8 mouse cellular contexts compared by ENCODE assay signal in the genomic region with DNA sequence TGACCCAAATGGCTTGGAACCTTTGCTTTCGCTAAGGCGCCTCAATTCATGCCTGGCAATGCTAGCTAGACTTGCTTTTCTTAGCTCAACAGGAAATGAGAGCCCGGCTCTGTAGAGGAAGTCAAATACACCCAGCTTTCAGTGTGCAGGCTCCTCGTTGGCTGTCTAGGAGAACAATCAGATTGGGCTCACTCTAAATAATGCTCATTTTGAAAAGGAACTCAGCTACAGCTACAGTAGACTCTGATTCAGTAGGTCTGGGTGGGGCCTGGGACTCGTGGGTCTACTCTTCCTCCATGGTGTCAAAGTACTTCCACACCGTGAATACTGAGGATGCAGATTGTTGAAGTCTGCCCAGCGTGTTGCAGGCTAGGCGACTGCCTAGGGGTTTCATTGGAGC. TPM values are rescaled to one million over a fixed set of nuclear protein-coding genes. Genes with fewer than 3 reads are reported as not detected.
A peak's percentile ranks its signal among the peaks of the same experiment; 100 is the strongest.
DNase-seq lines count a peak whose midpoint lies in the region; ATAC-seq lines count a peak whose summit lies in the region.

No protein-coding gene starts in this region.

- peak overlapping the region; percentile 32; the same call in 1 of the 2 replicates for H3K4me2 ChIP-seq in kidney, embryonic 16.5 days (replicated peaks; ENCODE audit: low read depth, low read length)

- H3K4me3 ChIP-seq in kidney, embryonic 16.5 days (ENCODE audit: low read length), result no peak overlapping the region

- H3K9ac ChIP-seq in kidney, embryonic 16.5 days (replicated peaks; ENCODE audit: low read length), result no peak overlapping the region

- intact Hi-C loops in left cerebral cortex, postnatal 14 days (cut with DNase I), result no loop called here
- intact Hi-C loops in left cerebral cortex, postnatal 36 days (cut with DNase I), result no loop called here

- H3K27me3 ChIP-seq in kidney, embryonic 16.5 days (ENCODE audit: insufficient read depth, low read length), result no peaks in the 10 kb centered on the region

- peak; percentile 44; the same call in 1 of the 2 replicates for ATAC-seq in kidney, embryonic 16.5 days (ENCODE audit: low FRiP score, low TSS enrichment)

- peaks cover 62% of the 10 kb centered on the region for H3K4me1 ChIP-seq in kidney, embryonic 16.5 days (ENCODE audit: insufficient read depth, low read length)

- H3K36me3 ChIP-seq in kidney, embryonic 16.5 days (ENCODE audit: insufficient read depth, low read length), result no peaks in the 10 kb centered on the region

- 41% methylated on average over 8 of the region's 8 CpGs for WGBS in kidney, embryonic 16.5 days

- peak; percentile 46 to 62 for DNase-seq in left cerebral cortex, postnatal 14 days (ENCODE audit: low spot score in 2 of 2)
- no peak for DNase-seq in left cerebral cortex, postnatal 36 days (ENCODE audit: low spot score in 2 of 2)
- DNase-seq in heart, adult 18-20 months, result peak; percentile 61 to 80
- DNase-seq in monocyte, adult 2 months (ENCODE audit: low read depth in 1 of 2, low spot score in 2 of 2), result peak; percentile 29 to 44
- no peak for DNase-seq in urinary bladder, postnatal 4 days (ENCODE audit: low spot score in 2 of 2)
- DNase-seq in embryo, embryonic 11 days, result no peak
- no peak for DNase-seq in right cerebral cortex, adult 2 months (ENCODE audit: low spot score in 2 of 2)

- no peaks in the 10 kb centered on the region for H3K9me3 ChIP-seq in kidney, embryonic 16.5 days (ENCODE audit: low read length)

- H3K27ac ChIP-seq in kidney, embryonic 16.5 days (ENCODE audit: low read length), result peak overlapping the region; percentile 75

RNA-seq across cellular contexts. Expression of gene Map4k4, which starts 22.0 kb away (rescaled TPM):
- total RNA-seq in left cerebral cortex, postnatal 14 days (2021), result 100 to 1,000 TPM; 145 to 157 TPM
- 100 to 1,000 TPM; 103 to 130 TPM for total RNA-seq in left cerebral cortex, postnatal 36 days (2021)
- total RNA-seq in heart, adult 18-20 months (2021), result 100 to 1,000 TPM; 108 to 109 TPM
- 14.3 and 20.2 TPM in 2 replicates for polyA plus RNA-seq in kidney, embryonic 16.5 days (2015; fragmentation: Nextera tagmentation; extraction: Ambion mirVana)

Comparison
In these comparisons a context has a peak if more than half of its experiments do, and no peak if none do; other contexts are left out.
1. DNase-seq: peak in left cerebral cortex, postnatal 14 days (2 of 2), heart, adult 18-20 months (2 of 2) and monocyte, adult 2 months (2 of 2); none in left cerebral cortex, postnatal 36 days (0 of 2), urinary bladder, postnatal 4 days (0 of 2), embryo, embryonic 11 days (single experiment) and right cerebral cortex, adult 2 months (0 of 2).